Mouse (Mus musculus) brain, adult 10 weeks (tissue): ENCODE measurements around the gene Asic1. TPM values are rescaled to one million over a fixed set of nuclear protein-coding genes. Genes with fewer than 3 reads are reported as not detected.

Experiments used
- polyA plus RNA-seq: library from polyadenylated mRNA; stranded (reverse); fragments of 350-450 nt; fragmentation: Illumina TruSeq; extraction: RNeasy Lipid Tissue Mini Kit (QIAGEN cat#74804); gene quantifications from one replicate; pipeline ENCODE4 v1.2.3, GENCODE M21; 2015; ENCODE audit warnings: low read depth, low replicate concordance

The Asic1 gene
- 47.8 TPM for polyA plus RNA-seq

DNA sequence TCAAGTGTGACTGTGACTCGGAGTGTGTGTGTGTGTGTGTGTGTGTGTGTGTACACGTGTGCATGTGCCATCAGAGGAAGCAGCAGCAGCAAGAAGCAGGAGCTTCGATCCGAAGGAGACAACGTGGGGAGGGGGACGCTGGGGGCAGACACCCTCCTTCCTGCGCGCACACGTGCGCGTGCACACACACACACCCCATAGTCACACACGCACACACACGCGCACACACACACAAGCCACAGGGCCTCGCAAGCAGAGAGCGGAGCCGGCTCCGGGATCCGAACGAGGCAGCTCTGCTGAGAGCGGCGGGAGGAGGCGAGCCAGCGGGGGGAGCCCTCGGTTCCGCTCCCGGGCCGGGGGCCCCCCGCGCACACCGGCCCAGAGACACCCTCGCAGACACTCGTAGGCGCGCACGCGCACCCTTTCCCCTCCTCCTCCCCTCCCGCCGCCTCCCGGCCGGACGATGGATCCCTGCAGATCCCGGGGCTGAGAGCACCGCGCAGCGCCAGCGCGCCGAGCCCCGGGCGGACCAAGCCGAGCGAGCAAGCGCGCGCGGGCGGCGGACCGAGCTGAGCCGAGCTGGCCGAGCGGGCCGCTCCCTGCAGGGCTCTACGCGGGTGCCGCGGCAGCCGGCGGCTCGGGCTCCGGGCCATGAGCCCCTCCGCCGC is at the start of gene Asic1:
Asic1 (plus strand) TSS at position 215 of the 668 bp plus-strand sequence.

DNA sequence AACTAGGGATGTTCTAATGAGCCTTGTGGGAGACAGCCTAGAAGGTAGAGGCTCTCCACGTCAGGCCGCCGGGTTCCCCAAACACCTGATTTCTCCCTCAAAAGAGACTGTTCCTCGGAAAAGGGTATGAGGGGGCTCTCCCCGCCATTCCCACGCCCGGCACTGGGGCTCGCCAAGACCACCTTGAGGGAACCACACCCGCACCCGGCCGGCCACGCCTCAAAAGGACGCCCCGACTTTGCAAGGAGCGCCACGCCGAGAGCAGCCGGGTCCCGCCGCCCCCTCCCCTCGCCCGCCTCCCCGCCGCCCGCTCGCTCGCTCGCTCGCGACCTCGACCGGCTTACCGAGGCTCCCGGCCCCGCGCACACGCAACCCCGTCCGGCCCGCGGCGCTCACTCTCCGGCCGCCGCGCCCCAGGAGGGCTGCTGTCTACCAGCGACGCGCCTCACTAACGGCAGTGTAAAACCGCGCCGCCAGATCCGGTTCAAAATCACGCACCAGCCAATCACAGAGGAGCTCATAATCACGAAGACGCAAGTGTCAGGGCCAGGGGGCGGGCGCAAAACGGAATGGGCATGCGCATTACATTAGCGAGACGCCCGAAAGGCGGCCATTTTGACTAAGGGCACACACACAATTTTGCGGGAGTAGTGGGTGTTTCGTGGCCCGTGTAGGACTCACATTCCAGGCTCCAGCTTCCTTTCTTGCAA is 18.9 kb upstream of the Asic1 start, which contains the start of gene Racgap1:
Racgap1 (minus strand) TSS at position 494 of the 710 bp plus-strand sequence.

DNA sequence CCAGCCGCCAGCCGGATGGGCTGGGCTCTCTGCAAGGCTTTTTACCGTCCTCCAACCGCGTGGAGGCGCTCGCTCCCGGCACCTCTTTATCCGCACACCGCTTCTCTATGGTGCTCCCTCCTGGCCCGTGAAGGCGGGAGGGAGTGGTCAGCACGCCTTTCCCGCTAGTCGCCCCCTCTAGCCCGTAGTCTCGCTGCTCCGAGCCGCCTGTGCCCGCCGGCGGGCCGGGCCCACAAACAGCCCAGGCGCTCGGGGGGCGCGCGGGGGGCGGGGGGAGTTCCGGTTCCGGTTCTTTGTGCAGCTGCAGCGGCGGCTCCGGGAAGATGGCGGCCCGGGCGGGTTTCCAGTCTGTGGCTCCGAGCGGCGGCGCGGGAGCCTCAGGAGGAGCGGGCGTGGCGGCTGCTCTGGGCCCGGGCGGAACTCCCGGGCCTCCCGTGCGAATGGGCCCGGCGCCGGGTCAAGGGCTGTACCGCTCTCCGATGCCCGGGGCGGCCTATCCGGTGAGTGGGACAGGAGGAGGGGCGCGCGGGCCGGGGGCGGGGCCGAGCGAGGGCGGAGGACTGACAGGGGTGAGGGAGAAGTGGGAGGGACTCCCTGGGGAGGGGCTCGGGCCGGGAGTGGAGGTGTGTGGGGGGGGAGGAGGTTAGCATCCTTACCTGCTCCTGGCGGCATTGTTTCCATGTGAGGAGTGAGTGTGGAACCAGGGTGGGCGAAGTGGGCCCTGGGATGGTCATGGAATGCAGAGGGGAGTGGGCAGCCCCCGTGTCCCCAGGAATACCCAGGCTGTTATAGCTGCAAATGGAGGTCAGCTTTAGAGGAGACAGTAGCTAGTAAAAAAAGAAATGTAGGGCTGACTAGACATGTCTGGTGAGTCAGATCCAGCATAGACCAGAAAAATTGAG is 32.1 kb downstream of the Asic1 start, which contains the start of gene Smarcd1:
Smarcd1 (plus strand) TSS at position 131 of the 902 bp plus-strand sequence.

DNA sequence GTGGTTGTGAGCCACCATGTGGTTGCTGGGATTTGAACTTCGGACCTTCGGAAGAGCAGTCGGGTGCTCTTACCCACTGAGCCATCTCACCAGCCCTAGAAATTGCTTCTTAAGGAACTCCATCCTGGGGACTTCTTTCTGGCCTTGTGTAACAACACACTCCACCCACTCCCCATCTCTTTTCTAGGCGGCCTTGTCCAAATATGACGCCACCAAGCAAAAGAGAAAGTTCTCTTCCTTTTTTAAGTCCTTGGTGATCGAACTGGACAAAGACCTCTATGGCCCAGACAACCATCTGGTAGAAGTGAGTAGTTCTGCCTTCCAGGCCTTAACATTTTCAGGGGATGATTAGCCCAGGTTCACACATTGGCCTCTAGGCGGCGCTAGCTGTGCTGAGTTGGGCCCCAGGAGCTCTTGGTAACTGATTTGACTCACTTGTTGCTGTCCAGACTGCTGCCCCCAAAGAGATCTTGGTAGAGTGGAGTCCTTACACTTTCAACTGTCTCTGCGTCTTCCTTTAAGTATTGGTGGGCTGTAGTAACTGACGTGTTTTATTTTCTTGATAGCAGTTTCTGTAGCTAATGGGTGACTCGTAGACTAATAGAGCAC is 35.4 kb downstream of the Asic1 start, which contains the start of gene Gm17349:
Gm17349 (minus strand) TSS at position 51 of the 609 bp plus-strand sequence.

DNA sequence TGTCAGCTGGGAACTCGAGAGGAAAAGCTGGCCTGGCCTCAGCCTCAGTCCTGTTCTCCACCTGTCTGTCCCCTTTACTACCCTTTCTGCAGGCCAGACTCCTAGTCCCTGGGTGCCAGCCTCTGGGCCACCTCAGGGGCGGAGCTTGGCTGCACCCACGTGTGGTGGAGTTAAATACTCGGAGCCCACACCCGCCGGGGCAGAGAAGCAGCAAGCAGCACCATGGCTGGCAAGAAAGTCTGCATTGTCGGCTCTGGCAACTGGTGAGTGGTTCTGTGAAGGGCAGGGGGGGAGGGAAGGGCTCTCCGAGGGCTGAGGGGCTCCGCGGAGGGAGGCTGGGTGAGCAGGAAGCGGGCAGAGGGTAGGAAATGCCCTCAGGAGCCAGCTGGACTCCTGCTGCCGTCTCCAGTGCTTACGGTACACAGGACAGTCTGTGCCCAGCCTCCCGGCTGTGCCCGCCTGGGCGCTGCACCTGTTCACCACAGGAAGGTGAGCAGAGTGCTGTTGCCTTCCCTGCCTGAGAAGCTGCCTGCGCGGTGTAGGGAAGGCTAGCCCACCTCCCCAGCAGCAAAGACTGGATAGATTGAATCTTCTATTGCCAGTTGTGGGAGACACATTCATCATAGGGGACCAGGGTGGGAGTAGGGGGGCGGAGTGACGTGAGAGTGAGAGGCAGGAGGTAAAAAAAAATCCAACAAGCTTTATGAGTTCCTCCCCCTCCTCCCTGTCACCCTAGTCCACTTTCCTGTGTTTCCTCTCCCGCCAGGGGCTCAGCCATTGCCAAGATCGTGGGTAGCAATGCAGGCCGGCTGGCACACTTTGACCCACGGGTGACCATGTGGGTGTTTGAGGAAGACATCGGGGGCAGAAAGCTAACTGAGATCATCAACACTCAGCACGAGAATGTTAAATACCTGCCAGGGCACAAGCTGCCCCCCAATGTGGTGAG is 47.5 kb downstream of the Asic1 start, which contains the start of gene Gpd1:
Gpd1 (plus strand) TSS at position 130 of the 949 bp plus-strand sequence.

DNA sequence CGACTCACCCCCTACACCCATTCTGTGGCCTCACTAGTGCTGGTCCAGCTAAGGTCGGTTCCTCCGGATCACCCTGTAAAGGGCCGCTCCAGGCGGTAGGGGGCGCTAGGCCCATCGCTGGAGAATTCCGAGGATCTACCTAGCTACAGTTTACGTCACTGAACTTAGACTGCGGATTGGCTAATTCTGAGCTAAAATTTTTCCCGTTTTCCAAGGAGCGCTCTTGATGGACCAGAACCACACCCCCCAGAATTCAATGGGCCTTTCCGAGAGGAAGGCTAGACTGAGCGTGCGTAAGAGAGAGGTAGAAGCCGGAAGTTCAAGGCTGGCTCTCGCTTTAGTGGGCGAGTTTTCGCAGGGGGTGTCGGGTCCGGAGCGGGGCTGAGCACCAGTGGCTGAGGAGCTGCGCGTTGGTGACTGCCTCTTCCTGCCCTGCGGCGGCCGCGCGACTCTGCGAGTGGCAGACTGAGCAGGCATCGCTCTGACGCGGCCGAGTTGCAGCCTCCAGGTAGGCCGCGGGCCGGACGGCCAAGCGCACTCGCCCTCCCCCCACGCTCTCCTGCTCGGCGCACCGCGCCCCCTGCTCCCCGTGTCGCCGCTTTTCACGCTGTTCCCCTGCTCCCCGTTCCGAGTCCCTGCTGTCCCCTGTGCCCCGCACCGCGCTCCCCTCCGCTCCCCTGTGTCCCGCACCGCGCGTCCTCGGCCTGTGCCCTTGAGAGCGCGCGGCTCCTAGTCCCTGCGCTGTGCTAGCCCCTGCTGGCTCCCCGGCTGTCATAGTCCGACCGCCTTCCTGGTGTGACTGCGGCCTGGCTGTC is 55.4 kb downstream of the Asic1 start, which contains the start of gene Cox14:
Cox14 (plus strand) TSS at position 278 of the 815 bp plus-strand sequence.

Other genes with a start within 250 kb of the Asic1 start
- 8.1 TPM for gene Nckap5l, start 212.6 kb upstream of the Asic1 start, polyA plus RNA-seq
- gene Bcdin3d, start 195.6 kb upstream of the Asic1 start, polyA plus RNA-seq, result 6.5 TPM
- 375 TPM for gene Faim2, start 142.2 kb upstream of the Asic1 start, polyA plus RNA-seq
- gene Aqp2, start 91.3 kb upstream of the Asic1 start, polyA plus RNA-seq, result not detected
- 0.62 TPM for gene Aqp5, start 79.6 kb upstream of the Asic1 start, polyA plus RNA-seq
- gene Aqp6, start 69.0 kb upstream of the Asic1 start, polyA plus RNA-seq, result not detected
- gene Racgap1, start 18.7 kb upstream of the Asic1 start, polyA plus RNA-seq, result 12.5 TPM
- 94.7 TPM for gene Smarcd1, start 31.8 kb downstream of the Asic1 start, polyA plus RNA-seq
- gene Gm17349, start 35.1 kb downstream of the Asic1 start, polyA plus RNA-seq, result not detected
- 83.4 TPM for gene Gpd1, start 47.1 kb downstream of the Asic1 start, polyA plus RNA-seq
- 204 TPM for gene Cox14, start 55.2 kb downstream of the Asic1 start, polyA plus RNA-seq
- gene Cers5, start 102.5 kb downstream of the Asic1 start, polyA plus RNA-seq, result 39.3 TPM
- 8.2 TPM for gene Lima1, start 205.1 kb downstream of the Asic1 start, polyA plus RNA-seq